Mouse (Mus musculus) stomach, postnatal 0 days (tissue): ENCODE results near the gene Nos1.

Source experiments
- CTCF ChIP-seq: IDR thresholded peaks from 2 replicates; pipeline ENCODE4 v1.5.1; 2016; ENCODE audit warnings: antibody characterized with exemption, low read depth, mild to moderate bottlenecking, moderate library complexity
- EP300 ChIP-seq: optimal IDR thresholded peaks from 2 replicates; pipeline ENCODE3; 2016; ENCODE audit warnings: antibody characterized with exemption

DNA sequence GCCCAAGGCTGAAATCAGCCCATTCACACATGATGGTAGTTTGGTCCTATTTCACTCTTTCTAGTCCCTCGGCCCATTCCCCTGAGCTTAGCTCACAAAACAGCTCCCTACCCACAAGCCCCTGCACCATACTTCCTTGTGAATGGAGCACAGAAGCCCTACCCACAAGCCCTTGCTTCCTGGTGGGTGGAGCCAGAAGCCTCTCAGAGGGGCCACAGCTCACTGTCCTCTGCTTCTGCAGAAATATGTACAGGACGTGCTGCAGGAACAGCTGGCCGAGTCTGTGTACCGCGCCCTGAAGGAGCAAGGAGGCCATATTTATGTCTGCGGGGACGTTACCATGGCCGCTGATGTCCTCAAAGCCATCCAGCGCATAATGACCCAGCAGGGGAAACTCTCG is 168.6 kb downstream of the Nos1 start:
- TF ChIP-seq CTCF = no peak
- TF ChIP-seq EP300 = no peak
